Mouse (Mus musculus) cerebellum, adult 2 months (tissue): ENCODE measurements at regions not wholly inside any gene's neighbourhood (a gene's known extent, or its start where the extent isn't known, plus 50 kb on each side); places are given as distances from the start of the nearest gene placed in this dataset.

Experiments used
- DNase-seq, 2 experiments: peaks; one replicate each; pipeline ENCODE4 v3.0.0; 2021
- H3K27ac ChIP-seq: fragments of 200-500 bp; 2 replicates; pipeline ENCODE4 v1.5.1; 2012; ENCODE audit warnings: low read length, control low read depth, inconsistent platforms; ENCODE audit not compliant: insufficient read depth
- H3K27me3 ChIP-seq: fragments of 200-500 bp; 2 replicates; pipeline ENCODE4 v1.6.1; 2012; ENCODE audit warnings: inconsistent platforms, mild to moderate bottlenecking, low read length, moderate library complexity; ENCODE audit not compliant: control insufficient read depth, insufficient read depth
- H3K4me1 ChIP-seq: fragments of 200-500 bp; 2 replicates; pipeline ENCODE4 v1.6.1; 2011; ENCODE audit warnings: low read length; ENCODE audit not compliant: control insufficient read depth, insufficient read depth
- H3K4me3 ChIP-seq: fragments of 200-500 bp; replicated peaks from 2 replicates; pipeline ENCODE3; 2011; ENCODE audit warnings: mild to moderate bottlenecking, low read depth, low read length, control low read depth; ENCODE audit not compliant: insufficient read depth
- CTCF ChIP-seq: fragments of 200-500 bp; IDR thresholded peaks from 2 replicates; pipeline ENCODE4 v1.5.1; 2011; ENCODE audit warnings: low read depth, mild to moderate bottlenecking, control low read depth, low read length, moderate library complexity, borderline replicate concordance; ENCODE audit not compliant: insufficient read depth
- POLR2A ChIP-seq: fragments of 200-500 bp; IDR thresholded peaks from 2 replicates; pipeline ENCODE4 v1.6.1; 2011; ENCODE audit warnings: low read length, control low read depth, borderline replicate concordance; ENCODE audit not compliant: insufficient read depth
- WGBS: fragments of 180-500 bp; shearing (Covaris S2); methylation state at CpG from one replicate; pipeline ENCODE4 v1.1.7; 2018; 5-methylcytosine and 5-hydroxymethylcytosine counted together

GRCm38 (mm10) chr7:61790113-61790796 is 556.1 kb upstream of the Ndn start:
- no peak overlapping the region for H3K27ac ChIP-seq
- no peaks in the 10 kb centered on the region for H3K4me1 ChIP-seq
- no peak for DNase-seq
- H3K4me3 ChIP-seq = no peak overlapping the region
- H3K27me3 ChIP-seq = no peaks in the 10 kb centered on the region
- WGBS = 78% methylated on average over 5 of the region's 5 CpGs
- TF ChIP-seq POLR2A = no peak
- TF ChIP-seq CTCF = no peak

DNA sequence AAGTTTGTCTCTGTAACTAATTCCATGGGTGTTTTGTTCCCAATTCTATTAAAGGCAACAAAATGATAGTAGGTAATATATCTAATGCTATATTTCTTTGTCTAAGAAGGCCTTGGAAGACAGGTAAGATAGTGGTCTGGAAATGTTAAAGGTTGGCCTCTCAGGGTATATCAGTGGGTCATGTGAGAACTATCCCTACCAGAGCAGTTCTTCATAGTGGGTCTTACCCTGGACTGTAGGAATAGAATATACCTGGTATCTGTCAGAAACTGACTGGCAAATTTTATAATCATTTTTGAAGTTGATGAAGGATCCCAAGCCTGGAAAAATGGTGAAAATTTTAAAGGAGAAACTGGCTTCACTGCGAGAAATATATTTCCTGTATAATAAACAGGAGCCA is 509.5 kb upstream of the Ndn start:
- Histone ChIP-seq H3K27me3 (no peaks in the 10 kb centered on the region), H3K27ac (no peak overlapping the region)
- WGBS = 59% methylated on average over 1 of the region's 1 CpGs

GRCm38 (mm10) chr7:61837240-61837639 is 509.1 kb upstream of the Ndn start:
- H3K27ac ChIP-seq = no peak overlapping the region
- H3K4me1 ChIP-seq = no peaks in the 10 kb centered on the region
- no peak overlapping the region for H3K4me3 ChIP-seq
- peak; percentile 18 to 64 for DNase-seq
- H3K27me3 ChIP-seq = no peaks in the 10 kb centered on the region
- TF ChIP-seq POLR2A (no peak), CTCF (no peak)

More for the DNA sequence above, 509.5 kb upstream of the Ndn start:
- no peak for DNase-seq
- Histone ChIP-seq H3K4me3 (no peak overlapping the region), H3K4me1 (no peaks in the 10 kb centered on the region)
- TF ChIP-seq CTCF (no peak), POLR2A (no peak)

- no peak overlapping the region for H3K4me3 ChIP-seq
- DNase-seq = no peak
- H3K27me3 ChIP-seq = no peaks in the 10 kb centered on the region
- no peaks in the 10 kb centered on the region for H3K4me1 ChIP-seq
- TF ChIP-seq CTCF = no peak
- TF ChIP-seq POLR2A = no peak
- H3K27ac ChIP-seq = no peak overlapping the region
- WGBS = 38% methylated on average over 1 of the region's 1 CpGs
Observed at GRCm38 (mm10) chr7:61851949-61852348, 494.4 kb upstream of the Ndn start.

DNA sequence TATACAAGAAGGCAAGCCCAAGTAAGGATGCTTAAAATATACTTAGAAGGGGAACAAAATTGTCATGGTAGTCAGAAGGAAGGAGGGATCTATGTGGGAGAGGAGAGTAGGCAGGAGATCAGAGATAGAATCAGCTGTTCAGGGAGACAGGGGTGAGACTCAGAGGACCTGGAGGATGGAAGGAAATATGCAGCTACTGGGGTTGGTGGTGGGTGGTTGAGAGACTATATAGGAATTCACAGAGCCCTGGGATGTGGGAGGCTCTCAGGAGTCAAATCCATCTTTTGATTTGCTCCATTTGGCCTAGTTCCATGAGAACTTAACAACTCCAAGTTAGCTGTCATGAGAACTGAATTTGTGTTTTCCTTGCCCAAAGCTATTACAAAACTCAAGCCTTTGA is 481.9 kb upstream of the Ndn start:
- no peak for DNase-seq
- TF ChIP-seq CTCF (no peak), POLR2A (no peak)
- H3K27me3 ChIP-seq = no peaks in the 10 kb centered on the region
- H3K4me3 ChIP-seq = no peak overlapping the region
- no peak overlapping the region for H3K27ac ChIP-seq
- H3K4me1 ChIP-seq = no peaks in the 10 kb centered on the region

GRCm38 (mm10) chr7:61866376-61866775 is 480.0 kb upstream of the Ndn start:
- 69% methylated on average over 2 of the region's 2 CpGs for WGBS
- no peak overlapping the region for H3K27ac ChIP-seq
- TF ChIP-seq CTCF = no peak
- no peak for TF ChIP-seq POLR2A
- DNase-seq = no peak
- no peaks in the 10 kb centered on the region for H3K4me1 ChIP-seq
- H3K27me3 ChIP-seq = no peaks in the 10 kb centered on the region
- no peak overlapping the region for H3K4me3 ChIP-seq

- 0 out of 2 replicates have a peak overlapping the region, but pooled peaks have one; percentile 21 for H3K27ac ChIP-seq
- no peak overlapping the region for H3K4me3 ChIP-seq
- 57% methylated on average over 3 of the region's 3 CpGs for WGBS
Observed at GRCm38 (mm10) chr7:61876220-61876619, 470.1 kb upstream of the Ndn start.

GRCm38 (mm10) chr7:61877311-61878065 is 468.9 kb upstream of the Ndn start:
- Histone ChIP-seq H3K27me3 (no peaks in the 10 kb centered on the region), H3K27ac (peak overlapping the region; percentile 33; the same call in 1 of the 2 replicates), H3K4me1 (peaks cover 3% of the 10 kb centered on the region; the same call in 1 of the 2 replicates), H3K4me3 (no peak overlapping the region)
- no peak for TF ChIP-seq CTCF
- no peak for TF ChIP-seq POLR2A
- 37% methylated on average over 2 of the region's 2 CpGs for WGBS
- peak; percentile 58 to 84 for DNase-seq

More at GRCm38 (mm10) chr7:61876220-61876619, 470.1 kb upstream of the Ndn start:
- Histone ChIP-seq H3K4me1 (peaks cover 3% of the 10 kb centered on the region; the same call in 1 of the 2 replicates), H3K27me3 (no peaks in the 10 kb centered on the region)
- no peak for TF ChIP-seq POLR2A
- DNase-seq = no peak
